Mouse (Mus musculus) liver, adult 10 weeks (tissue): ENCODE measurements around the gene Olfr1330. TPM values are rescaled to one million over a fixed set of nuclear protein-coding genes. Genes with fewer than 3 reads are reported as not detected.

Source experiments
- polyA plus RNA-seq: library from polyadenylated mRNA; stranded (reverse); fragments of 350-450 nt; fragmentation: Illumina TruSeq; extraction: RNeasy Lipid Tissue Mini Kit (QIAGEN cat#74804); gene quantifications from one replicate; pipeline ENCODE4 v1.2.3, GENCODE M21; 2014; ENCODE audit warnings: low read depth, low replicate concordance

Gene Olfr1330
- not detected for polyA plus RNA-seq

DNA sequence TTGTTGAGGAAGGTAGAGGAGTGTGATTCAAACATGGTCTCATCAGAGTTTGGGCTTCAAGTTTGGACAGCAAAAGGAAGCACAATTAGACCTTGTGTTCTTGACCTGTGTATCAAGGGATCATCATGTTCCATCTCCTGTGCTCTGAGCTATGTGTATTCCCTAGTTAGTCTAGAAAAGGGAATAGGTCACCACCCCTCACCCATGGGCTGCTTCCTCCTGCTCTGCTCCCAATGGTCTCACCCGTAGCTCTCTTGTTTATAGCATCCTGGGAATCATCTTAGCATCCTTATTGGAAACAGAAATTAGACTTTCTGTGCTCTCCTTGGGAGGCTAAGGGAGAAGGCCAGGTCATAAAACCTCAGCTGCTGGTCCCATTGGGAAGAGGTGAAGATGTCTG lies at the start of gene Olfr1330:
Gene Olfr1330, plus strand, starts transcription at position 301 of the 400 bp plus-strand sequence.

GRCm38 (mm10) chr4:118864349-118864748 lies 24.0 kb upstream of the Olfr1330 start, which contains the start of gene Olfr1331:
Gene Olfr1331, plus strand, starts transcription at chr4:118864649.

DNA sequence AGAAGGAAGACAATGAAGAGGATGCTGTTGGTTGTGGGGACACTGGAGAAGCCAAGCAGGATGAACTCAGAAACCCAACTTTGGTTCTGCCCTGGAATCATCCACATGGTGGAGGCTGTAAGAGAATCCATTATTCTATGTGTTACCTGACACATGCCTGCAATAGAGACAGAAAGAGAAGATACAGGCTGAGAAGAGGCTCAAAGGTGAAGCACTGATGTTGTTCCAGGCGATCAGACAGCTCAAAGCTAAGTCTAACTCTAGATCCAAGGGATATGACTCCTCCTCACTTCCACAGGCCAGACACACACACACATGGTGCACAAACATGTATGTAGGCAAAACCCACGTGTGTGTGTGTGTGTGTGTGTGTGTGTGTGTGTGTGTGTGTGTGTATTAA lies 29.0 kb downstream of the Olfr1330 start, which contains the start of gene Olfr1329:
Gene Olfr1329, minus strand, starts transcription at position 101 of the 400 bp plus-strand sequence.

GRCm38 (mm10) chr4:118938512-118938911 lies 50.1 kb downstream of the Olfr1330 start, which contains the start of gene Olfr1328:
Gene Olfr1328, minus strand, starts transcription at chr4:118938612.

Other genes starting within 250 kb of the Olfr1330 start
- gene Olfr62, start 229.6 kb upstream of the Olfr1330 start, polyA plus RNA-seq = not detected
- gene Olfr1342, start 195.8 kb upstream of the Olfr1330 start, polyA plus RNA-seq = not detected
- gene Olfr1341, start 185.1 kb upstream of the Olfr1330 start, polyA plus RNA-seq = not detected
- gene Olfr1340, start 168.5 kb upstream of the Olfr1330 start, polyA plus RNA-seq = not detected
- gene Olfr1339, start 156.4 kb upstream of the Olfr1330 start, polyA plus RNA-seq = not detected
- gene Olfr1338, start 129.9 kb upstream of the Olfr1330 start, polyA plus RNA-seq = not detected
- gene Olfr1337, start 106.0 kb upstream of the Olfr1330 start, polyA plus RNA-seq = not detected
- not detected for gene Olfr1335, start 78.7 kb upstream of the Olfr1330 start, polyA plus RNA-seq
- not detected for gene Olfr1333, start 52.3 kb upstream of the Olfr1330 start, polyA plus RNA-seq
- gene Olfr1331, start 23.9 kb upstream of the Olfr1330 start, polyA plus RNA-seq = not detected
- gene Olfr1329, start 28.9 kb downstream of the Olfr1330 start, polyA plus RNA-seq = not detected
- not detected for gene Olfr1328, start 50.0 kb downstream of the Olfr1330 start, polyA plus RNA-seq
- gene Lao1, start 73.0 kb downstream of the Olfr1330 start, polyA plus RNA-seq = not detected
- gene Slc2a1, start 220.1 kb downstream of the Olfr1330 start, polyA plus RNA-seq = 1.4 TPM